Mouse (Mus musculus) CH12.LX (cell line): ENCODE data around the gene Neb. TPM values are rescaled to one million over a fixed set of nuclear protein-coding genes. Genes with fewer than 3 reads are reported as not detected.

ENCODE experiments used
- DNase-seq: peaks from one replicate; pipeline ENCODE4 v3.0.0-alpha.2; 2013; ENCODE audit errors: extremely low read depth
- H3K27ac ChIP-seq: 2 replicates; pipeline ENCODE4 v1.5.1; 2012; ENCODE audit warnings: low read depth, mild to moderate bottlenecking, control low read depth, moderate library complexity; ENCODE audit not compliant: insufficient read depth
- H3K27me3 ChIP-seq: replicated peaks from 2 replicates; pipeline ENCODE3; 2012; ENCODE audit warnings: inconsistent platforms
- H3K36me3 ChIP-seq, 2 experiments: replicated peaks in 1 of 2; 2 replicates each; pipeline versions ENCODE3 to v1.6.1; 2012; ENCODE audit warnings: inconsistent platforms in 1 of 2, low read length in 1 of 2, mild to moderate bottlenecking in 1 of 2, mixed read lengths in 1 of 2, moderate library complexity in 1 of 2; ENCODE audit not compliant: control insufficient read depth in 1 of 2, insufficient read depth in 1 of 2
- H3K4me1 ChIP-seq, 2 experiments: 2 replicates each; pipeline ENCODE4 v1.6.1; 2012; ENCODE audit warnings: inconsistent platforms in 1 of 2, moderate library complexity in 1 of 2; ENCODE audit not compliant: insufficient read depth in 2 of 2, control insufficient read depth in 1 of 2
- H3K4me2 ChIP-seq: 2 replicates; pipeline ENCODE4 v1.6.1; 2012; ENCODE audit warnings: low read depth, mild to moderate bottlenecking, control low read depth; ENCODE audit not compliant: poor library complexity, insufficient read depth, severe bottlenecking
- H3K4me3 ChIP-seq, 3 experiments: fragments of 150-350 bp in 1 of 3; sonication (generic) in 1 of 3; replicated peaks in 1 of 3; 2 replicates each; pipeline versions ENCODE3 to v1.5.1; 2011 to 2012; ENCODE audit warnings: low read depth in 2 of 3, low read length in 2 of 3, mild to moderate bottlenecking in 2 of 3, moderate library complexity in 2 of 3, control low read depth in 1 of 3, improper control_type of control experiment in 1 of 3, inconsistent platforms in 1 of 3, mixed read lengths in 1 of 3; ENCODE audit not compliant: poor library complexity in 1 of 3
- H3K79me2 ChIP-seq: replicated peaks from 2 replicates; pipeline ENCODE4 v1.6.1; 2012; ENCODE audit warnings: mild to moderate bottlenecking, moderate library complexity; ENCODE audit not compliant: control insufficient read depth, poor library complexity, insufficient read depth, severe bottlenecking; ENCODE audit errors: extremely low read depth
- H3K9ac ChIP-seq: 2 replicates; pipeline ENCODE4 v1.6.1; 2012; ENCODE audit warnings: low read depth, mild to moderate bottlenecking, control low read depth, moderate library complexity; ENCODE audit not compliant: insufficient read depth
- H3K9me3 ChIP-seq: replicated peaks from 2 replicates; pipeline ENCODE3; 2012; ENCODE audit warnings: low read length, inconsistent platforms, mixed read lengths
- BHLHE40 ChIP-seq: IDR thresholded peaks from 2 replicates; pipeline ENCODE4 v1.6.1; 2011; ENCODE audit warnings: mild to moderate bottlenecking, low read depth, low read length, improper control_type of control experiment
- CHD1 ChIP-seq: IDR thresholded peaks from 2 replicates; pipeline ENCODE4 v1.6.1; 2012; ENCODE audit warnings: low read depth, low read length, improper control_type of control experiment, inconsistent platforms
- CTCF ChIP-seq, 2 experiments: IDR thresholded peaks in 1 of 2; conservative IDR thresholded peaks in 1 of 2; 2 replicates each; pipeline ENCODE4 v1.5.1; 2011 to 2012; ENCODE audit warnings: low read depth in 2 of 2, low read length in 2 of 2, improper control_type of control experiment in 1 of 2, inconsistent platforms in 1 of 2, mild to moderate bottlenecking in 1 of 2, moderate library complexity in 1 of 2
- ELF1 ChIP-seq: IDR thresholded peaks from 2 replicates; pipeline ENCODE4 v1.6.1; 2014; ENCODE audit warnings: low read depth, mild to moderate bottlenecking, inconsistent platforms, low read length, improper control_type of control experiment
- EP300 ChIP-seq: IDR thresholded peaks from 2 replicates; pipeline ENCODE4 v1.6.1; 2011; ENCODE audit warnings: low read length, improper control_type of control experiment
- ETS1 ChIP-seq: conservative IDR thresholded peaks from 2 replicates; pipeline ENCODE4 v1.6.1; 2012; ENCODE audit warnings: low read depth, mild to moderate bottlenecking, inconsistent platforms, low read length, improper control_type of control experiment, moderate library complexity
- GABPA ChIP-seq: IDR thresholded peaks from 2 replicates; pipeline ENCODE4 v1.6.1; 2012; ENCODE audit warnings: low read depth, low read length, improper control_type of control experiment, inconsistent platforms; ENCODE audit not compliant: insufficient replicate concordance
- HCFC1 ChIP-seq: IDR thresholded peaks from 2 replicates; pipeline ENCODE4 v1.6.1; 2012; ENCODE audit warnings: low read depth, mild to moderate bottlenecking, inconsistent platforms, low read length, improper control_type of control experiment
- IRF4 ChIP-seq: IDR thresholded peaks from 2 replicates; pipeline ENCODE4 v1.6.1; 2014; ENCODE audit warnings: low read depth, mild to moderate bottlenecking, inconsistent platforms, low read length, improper control_type of control experiment
- JUND ChIP-seq: conservative IDR thresholded peaks from 2 replicates; pipeline ENCODE4 v1.6.1; 2011; ENCODE audit warnings: low read depth, low read length, improper control_type of control experiment
- KAT2A ChIP-seq: IDR thresholded peaks from 2 replicates; pipeline ENCODE4 v1.6.1; 2012; ENCODE audit warnings: low read length, improper control_type of control experiment, inconsistent platforms; ENCODE audit not compliant: insufficient replicate concordance
- MAFK ChIP-seq: IDR thresholded peaks from 2 replicates; pipeline ENCODE4 v1.6.1; 2011; ENCODE audit warnings: low read length, improper control_type of control experiment; ENCODE audit not compliant: insufficient replicate concordance
- MEF2A ChIP-seq: IDR thresholded peaks from 2 replicates; pipeline ENCODE4 v1.6.1; 2014; ENCODE audit warnings: low read depth, mild to moderate bottlenecking, inconsistent platforms, low read length, improper control_type of control experiment, borderline replicate concordance
- MYC ChIP-seq: IDR thresholded peaks from 2 replicates; pipeline ENCODE4 v1.6.1; 2011; ENCODE audit warnings: low read depth, mild to moderate bottlenecking, improper control_type of control experiment, low read length
- NELFE ChIP-seq: IDR thresholded peaks from 2 replicates; pipeline ENCODE4 v1.6.1; 2011; ENCODE audit warnings: low read depth, low read length, improper control_type of control experiment
- PAX5 ChIP-seq: IDR thresholded peaks from 2 replicates; pipeline ENCODE4 v1.6.1; 2012; ENCODE audit warnings: low read length, inconsistent platforms, mixed read lengths
- POLR2A ChIP-seq: IDR thresholded peaks from 2 replicates; pipeline ENCODE4 v1.6.1; 2011; ENCODE audit warnings: low read depth, mild to moderate bottlenecking, improper control_type of control experiment, low read length
- POLR2AphosphoS2 ChIP-seq: IDR thresholded peaks from 2 replicates; pipeline ENCODE4 v1.6.1; 2011; ENCODE audit warnings: low read depth, low read length, improper control_type of control experiment
- SIN3A ChIP-seq: IDR thresholded peaks from 2 replicates; pipeline ENCODE4 v1.6.1; 2012; ENCODE audit warnings: low read length, improper control_type of control experiment, inconsistent platforms
- SMC3 ChIP-seq: IDR thresholded peaks from 2 replicates; pipeline ENCODE4 v1.6.1; 2011; ENCODE audit warnings: low read depth, low read length, improper control_type of control experiment
- UBTF ChIP-seq: IDR thresholded peaks from 2 replicates; pipeline ENCODE4 v1.6.1; 2012; ENCODE audit warnings: low read depth, mild to moderate bottlenecking, inconsistent platforms, low read length, improper control_type of control experiment, moderate library complexity
- dilution Hi-C: fragments of 300-500 bp; cut with MboI; formaldehyde crosslinking; loops from 2 replicates; pipeline ENCODE4 v1.14.3; 2020; ENCODE audit warnings: low sequenced_read_pairs; ENCODE audit not compliant: extremely low pct_unique_long_range_greater_than_20kb, extremely low pct_ligation_motif_present
- in situ Hi-C: fragments of 300-500 bp; cut with MboI; formaldehyde crosslinking; loops from 3 replicates; pipeline ENCODE4 v1.14.3; 2019; ENCODE audit warnings: low sequenced_read_pairs, low pct_ligation_motif_present, low pct_unique_long_range_greater_than_20kb, mixed read lengths
- polyA plus RNA-seq: library from polyadenylated mRNA; unstranded; fragments of >175 nt; gene quantifications from 2 replicates; pipeline ENCODE4 v1.2.1, GENCODE M21; 2012; ENCODE audit warnings: low read depth; ENCODE audit not compliant: insufficient read length
- total RNA-seq, 2 experiments: library from RNA; depleted of rRNA; stranded (reverse); fragments of 300-350 nt in 1 of 2; fragments of >200 nt in 1 of 2; gene quantifications; 2 replicates each; pipeline ENCODE4 v1.2.3; 2012 to 2014

Gene Neb
- total and polyA plus RNA-seq, 3 experiments: 1.5 to 1.8 (median 1.7) TPM

GRCm38 (mm10) chr2:52371066-52371465 is 7.2 kb downstream of the Neb start:
- no peaks in the 10 kb centered on the region for H3K9me3 ChIP-seq
- in situ Hi-C loops (loop anchor here (10.0 kb wide), 1 partner anchor 46 kb away; no protein-coding TSS in a partner anchor), dilution Hi-C loops (no loop called here)
- no peak for DNase-seq
- H3K27me3 ChIP-seq: no peaks in the 10 kb centered on the region
- H3K79me2 ChIP-seq: no peaks in the 10 kb centered on the region
- TF ChIP-seq GABPA (no peak), MYC (no peak), KAT2A (no peak), MEF2A (no peak), IRF4 (no peak), NELFE (no peak), JUND (no peak), CHD1 (no peak)
- H3K36me3 ChIP-seq: no peaks in the 10 kb centered on the region
- H3K4me3 ChIP-seq: no peak overlapping the region
- no peak overlapping the region for H3K27ac ChIP-seq
- no peaks in the 10 kb centered on the region for H3K4me1 ChIP-seq
- H3K9ac ChIP-seq: no peak overlapping the region
- no peak overlapping the region for H3K4me2 ChIP-seq

- TF ChIP-seq MAFK (peak; percentile 91), CTCF (conservative IDR thresholded peaks at IDR 0.05 in 1 of 2, IDR thresholded peaks at IDR 0.05 in 1 of 2; ENCODE audit: low read depth in 2 of 2, low read length in 2 of 2) (no peak)
- TF ChIP-seq, all 38 proteins: peak for 1
- Histone ChIP-seq H3K4me1 (no peaks in the 10 kb centered on the region), H3K36me3 (no peaks in the 10 kb centered on the region), H3K27me3 (no peaks in the 10 kb centered on the region), H3K4me3 (no peak overlapping the region), H3K9ac (no peak overlapping the region), H3K4me2 (no peak overlapping the region), H3K27ac (no peak overlapping the region), H3K79me2 (no peaks in the 10 kb centered on the region), H3K9me3 (no peaks in the 10 kb centered on the region)
- in situ Hi-C loops (loop anchor here (10.0 kb wide), 1 partner anchor 45 kb away; no protein-coding TSS in a partner anchor), dilution Hi-C loops (no loop called here)
- DNase-seq: no peak
Measured at GRCm38 (mm10) chr2:52369622-52370021, 8.7 kb downstream of the Neb start.

- H3K27me3 ChIP-seq: no peaks in the 10 kb centered on the region
- no peak overlapping the region for H3K9ac ChIP-seq
- no peaks in the 10 kb centered on the region for H3K36me3 ChIP-seq
- no peaks in the 10 kb centered on the region for H3K9me3 ChIP-seq
- in situ Hi-C loops: no loop called here
- no peak overlapping the region for H3K4me2 ChIP-seq
- TF ChIP-seq ETS1 (no peak), SMC3 (no peak), SIN3A (no peak), MEF2A (no peak), JUND (no peak), HCFC1 (no peak), GABPA (no peak), UBTF (no peak), ELF1 (no peak), POLR2AphosphoS2 (no peak), KAT2A (no peak), BHLHE40 (no peak), EP300 (no peak), PAX5 (no peak), POLR2A (no peak), CTCF (conservative IDR thresholded peaks at IDR 0.05 in 1 of 2, IDR thresholded peaks at IDR 0.05 in 1 of 2; ENCODE audit: low read depth in 2 of 2, low read length in 2 of 2) (no peak), CHD1 (no peak)
- TF ChIP-seq, all 38 proteins: peak for 0
- H3K79me2 ChIP-seq: no peaks in the 10 kb centered on the region
- no peak overlapping the region for H3K27ac ChIP-seq
- DNase-seq: no peak
- H3K4me3 ChIP-seq: no peak overlapping the region
- dilution Hi-C loops: no loop called here
- no peaks in the 10 kb centered on the region for H3K4me1 ChIP-seq
Measured at GRCm38 (mm10) chr2:52367665-52368064, 10.6 kb downstream of the Neb start.
